Mouse (Mus musculus): ENCODE measurements around the gene Ssc5d.
A peak's percentile ranks its signal among the peaks of the same experiment; 100 is the strongest.
"Not testable (repeated sequence)": the region's sequence is repeated elsewhere in the genome, so short reads cannot be mapped to it uniquely, and the experiment has no call there.

The Ssc5d gene

DNA sequence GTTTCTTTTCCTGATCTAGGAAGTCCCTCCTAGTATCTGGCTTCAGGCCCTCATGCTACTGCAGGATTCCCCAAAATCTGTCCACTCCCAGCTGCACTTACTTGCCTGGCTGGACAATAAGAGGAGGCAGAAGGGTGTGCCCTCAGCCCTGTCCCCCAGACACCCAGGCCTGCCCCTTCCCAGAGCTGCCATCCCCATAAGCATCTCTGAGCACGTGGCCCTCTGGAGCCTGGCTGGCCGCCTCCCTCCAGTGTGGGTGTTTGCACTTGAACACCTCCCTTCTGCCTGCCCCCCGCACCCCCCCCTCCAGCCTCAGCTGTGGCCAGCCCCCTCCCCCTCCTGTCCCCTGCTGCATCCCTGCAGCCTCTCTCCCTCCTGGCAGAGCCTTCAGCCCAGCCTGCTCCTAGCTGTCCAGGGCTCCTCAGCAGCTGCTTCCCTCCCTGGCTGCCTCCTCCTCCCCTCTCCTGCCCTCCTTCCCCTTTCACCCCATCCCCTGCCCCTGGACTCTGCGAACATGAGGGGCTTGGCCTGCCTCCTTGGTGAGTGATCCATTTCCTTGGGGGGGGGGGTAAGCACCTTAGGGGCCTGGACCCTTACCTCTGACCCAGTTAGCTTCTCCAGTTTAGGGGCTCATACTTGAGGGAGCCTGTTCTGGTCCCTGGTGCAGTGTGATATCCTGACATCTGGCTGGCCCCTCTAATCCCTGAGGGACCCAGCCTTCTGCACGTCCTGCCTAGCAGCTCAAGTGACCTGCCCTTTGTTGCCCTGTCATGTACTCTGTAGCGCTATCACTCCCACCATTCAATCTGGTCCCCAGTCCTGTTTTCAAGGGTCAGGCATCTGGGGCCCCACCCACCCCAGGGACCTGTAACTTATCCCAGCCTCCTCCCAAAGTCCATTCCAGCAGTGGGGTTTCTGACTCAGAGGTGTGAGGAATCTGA lies at the start of gene Ssc5d:
Gene Ssc5d (plus strand): TSS at position 345 of the 941 bp plus-strand sequence.
- peak; percentile 82 for DNase-seq

DNA sequence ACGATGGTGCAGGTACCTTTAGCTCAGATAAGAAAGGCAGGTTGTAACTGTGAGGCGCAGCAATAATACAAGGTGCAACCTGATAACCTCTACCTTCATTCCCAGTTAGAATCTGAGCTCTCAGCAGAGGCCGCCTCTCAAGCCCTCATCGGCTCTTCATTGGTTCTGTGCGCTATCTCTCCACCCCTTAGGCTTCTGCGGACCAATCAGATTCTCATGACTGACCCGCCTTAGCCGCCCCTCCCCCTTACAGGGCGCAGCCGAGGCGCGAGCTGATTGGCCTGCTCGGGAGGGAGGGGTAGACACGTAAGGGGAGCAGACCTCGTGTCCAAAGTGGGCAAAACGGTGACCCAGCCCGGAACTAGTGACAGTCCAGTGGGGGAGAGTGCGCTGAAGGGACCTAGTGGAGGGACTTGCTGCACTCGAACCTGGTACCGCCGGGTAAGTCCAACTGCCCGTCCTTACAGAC lies 48.8 kb upstream of the Ssc5d start, which contains the start of gene Isoc2a:
Gene Isoc2a (plus strand): TSS at position 401 of the 469 bp plus-strand sequence.
- DNase-seq: peak; percentile 95

DNA sequence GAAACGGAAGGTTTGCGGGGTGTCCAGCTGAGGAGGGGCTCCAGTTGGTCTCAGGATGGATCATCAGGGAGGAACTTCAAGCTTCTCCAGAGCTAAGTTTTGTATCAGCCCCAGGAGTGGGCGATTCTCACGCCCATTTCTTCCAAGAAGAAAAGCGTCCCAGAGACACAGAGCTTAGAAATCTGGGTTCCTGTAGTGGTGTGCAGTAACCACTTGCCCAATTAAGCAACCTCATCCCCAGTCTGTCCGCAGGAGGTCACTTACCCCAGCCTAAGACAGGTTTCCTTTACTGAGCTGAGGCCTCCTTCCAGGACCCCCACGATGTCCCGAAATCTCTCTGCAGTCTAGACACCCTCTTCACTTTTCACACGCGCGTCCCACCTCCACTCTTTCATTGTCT lies 48.4 kb upstream of the Ssc5d start:
- no peak for DNase-seq

DNA sequence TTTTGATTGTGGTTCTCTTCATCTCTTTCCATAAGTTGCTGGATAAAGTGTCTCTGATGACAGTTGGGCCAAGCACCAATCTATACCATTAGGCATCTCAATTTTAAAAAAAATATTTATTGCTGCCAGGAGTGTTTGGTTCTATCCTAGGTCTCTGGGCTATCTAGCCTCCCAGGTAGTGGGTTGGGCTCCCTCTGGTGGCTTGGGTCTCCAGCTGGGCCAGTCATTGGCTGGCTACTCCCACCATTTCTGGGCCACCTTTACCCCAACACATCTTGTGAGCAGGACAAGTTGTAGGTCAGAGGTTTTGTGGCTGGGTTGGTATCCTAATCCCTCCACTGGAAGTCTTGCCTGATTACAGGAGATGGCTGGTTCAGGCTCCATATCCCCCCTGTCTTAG lies 47.4 kb upstream of the Ssc5d start:
- peak; percentile 30 for DNase-seq

DNA sequence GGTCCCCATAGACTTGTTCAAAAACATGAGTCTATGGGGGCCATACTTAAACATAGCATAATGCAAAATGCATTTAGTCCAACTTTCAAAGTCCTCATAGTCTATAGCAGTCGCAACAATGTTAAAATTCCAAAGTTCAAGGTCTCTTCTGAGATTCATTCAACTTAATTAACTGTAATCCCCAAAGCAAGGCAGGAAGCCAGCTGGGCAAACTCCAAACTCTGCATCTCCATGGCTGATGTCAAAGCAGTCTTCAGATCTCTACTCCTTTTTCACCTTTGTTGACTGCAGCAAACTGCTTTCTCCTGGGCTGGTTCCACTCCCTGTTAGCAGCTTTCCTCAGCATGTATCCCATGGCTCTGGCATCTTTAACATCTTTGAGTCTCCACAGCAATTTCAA lies 46.5 kb upstream of the Ssc5d start:
- DNase-seq: not testable (repeated sequence)

DNA sequence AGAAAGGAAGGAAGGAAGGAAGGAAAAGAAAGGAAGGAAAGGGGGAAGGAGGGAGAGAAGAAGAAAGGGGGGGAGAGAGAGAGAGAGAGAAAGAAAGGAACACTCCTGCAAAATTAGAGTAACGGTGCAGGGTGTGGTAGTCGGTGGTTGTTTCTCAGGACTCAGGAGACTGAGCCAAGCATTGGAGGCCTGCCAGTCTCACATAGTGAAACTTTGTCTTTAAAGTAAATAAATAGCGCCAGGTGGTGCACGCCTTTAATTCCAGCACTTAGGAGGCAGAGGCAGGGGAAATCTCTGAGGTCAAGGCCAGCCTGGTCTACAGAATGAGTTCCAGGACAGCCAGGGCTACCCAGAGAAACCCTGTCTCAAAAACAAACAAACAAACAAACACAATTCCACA lies 38.9 kb upstream of the Ssc5d start:
- no peak for DNase-seq

DNA sequence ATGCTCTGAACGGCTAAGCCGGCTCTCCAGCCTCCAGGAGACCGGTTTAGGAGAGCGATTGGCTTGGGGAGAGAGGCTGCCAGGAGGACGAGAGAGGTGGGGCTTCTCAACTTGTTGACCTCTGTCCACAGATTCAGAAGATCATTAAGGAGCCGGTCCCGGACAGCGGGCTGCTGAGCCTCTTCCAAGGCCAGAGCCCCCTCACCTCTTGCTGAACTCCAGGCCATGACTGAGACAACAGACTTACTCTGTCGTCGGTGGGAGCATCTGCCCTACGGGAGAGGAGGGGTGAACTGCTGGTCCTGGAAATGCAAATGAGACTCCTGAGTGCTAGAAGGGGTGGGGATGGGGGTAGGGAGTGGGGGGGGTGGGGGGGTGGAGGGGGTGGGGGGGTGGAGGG lies 30.4 kb upstream of the Ssc5d start:
- no peak for DNase-seq

DNA sequence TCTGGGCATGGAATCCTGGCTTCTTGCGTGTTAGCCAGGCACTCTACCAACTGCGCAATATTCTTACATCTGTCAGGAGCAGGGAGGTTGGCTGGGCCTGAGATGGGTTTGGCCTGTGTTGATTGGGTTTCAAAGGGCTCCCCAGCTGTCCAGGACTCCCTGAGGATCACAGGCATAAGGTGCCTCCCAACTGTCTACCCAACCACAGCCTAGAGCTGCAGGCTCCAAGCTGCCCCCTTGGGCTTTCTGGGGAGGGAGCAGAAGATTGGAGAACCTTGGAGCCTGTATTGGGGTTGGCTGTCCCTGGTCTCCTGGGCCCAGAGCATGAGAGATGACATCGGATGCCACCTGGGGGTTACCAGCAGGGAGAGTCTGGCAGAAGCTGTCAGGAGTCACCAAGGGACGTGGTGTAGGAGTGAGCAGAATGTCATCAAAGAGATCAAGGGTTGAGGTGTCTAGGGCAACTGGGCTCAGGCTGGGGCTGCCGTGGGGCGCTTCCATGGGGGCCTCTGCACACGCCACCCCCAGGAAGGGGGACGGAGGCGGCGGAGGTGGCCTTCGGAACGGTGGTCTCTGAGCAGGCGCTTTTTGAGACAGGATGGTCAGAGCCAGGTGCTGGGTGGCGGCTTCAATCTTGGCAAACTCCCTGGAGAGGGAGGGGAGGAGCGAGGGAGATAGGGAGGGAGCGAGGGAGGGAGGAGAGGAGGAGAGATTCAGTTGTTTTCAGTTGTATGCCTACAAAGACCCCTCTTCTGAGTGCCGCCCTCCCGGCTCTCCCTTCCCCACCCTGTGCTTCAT lies 26.5 kb upstream of the Ssc5d start:
- no peak for DNase-seq

DNA sequence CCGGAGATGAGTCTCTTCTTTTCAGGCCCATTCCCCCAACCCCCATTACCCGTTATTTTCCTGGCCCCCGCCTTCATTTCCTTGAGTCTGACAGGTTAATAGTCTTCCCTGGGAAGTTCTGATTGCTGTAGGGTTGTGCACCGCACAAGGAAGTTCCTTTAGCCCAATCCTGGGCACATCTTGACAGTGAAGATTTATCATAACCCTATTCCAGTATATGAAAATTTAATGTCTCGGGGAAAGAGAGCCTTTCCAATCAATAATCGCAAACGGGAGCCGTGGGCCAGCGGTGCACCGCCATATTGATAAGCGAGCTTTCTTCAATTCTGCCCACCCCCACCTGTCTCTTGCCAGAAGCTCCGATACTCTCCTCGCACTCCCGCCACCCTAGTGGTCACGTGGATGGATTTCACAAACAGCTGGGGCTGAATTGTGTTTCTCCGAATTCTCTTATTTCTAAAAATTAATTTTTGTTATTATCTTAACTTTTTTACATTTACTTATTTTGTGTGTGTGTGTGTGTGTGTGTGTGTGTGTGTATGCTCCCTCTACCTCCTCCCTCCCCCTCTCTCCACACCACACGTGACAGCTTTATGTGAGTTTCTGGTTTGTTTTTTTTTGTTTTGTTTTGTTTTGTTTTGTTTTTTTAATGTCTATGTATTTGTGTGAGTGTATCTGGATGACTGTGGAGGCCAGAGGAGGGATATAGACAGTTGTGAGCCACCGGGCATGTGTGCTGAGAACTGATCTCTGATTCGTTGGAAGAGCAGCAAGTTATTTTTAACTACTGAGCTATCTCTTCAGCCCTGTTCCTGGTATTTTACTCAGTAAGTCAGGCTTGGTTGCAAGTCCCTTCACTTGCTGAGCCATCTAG lies 25.7 kb upstream of the Ssc5d start:
- DNase-seq: peak; percentile 42

DNA sequence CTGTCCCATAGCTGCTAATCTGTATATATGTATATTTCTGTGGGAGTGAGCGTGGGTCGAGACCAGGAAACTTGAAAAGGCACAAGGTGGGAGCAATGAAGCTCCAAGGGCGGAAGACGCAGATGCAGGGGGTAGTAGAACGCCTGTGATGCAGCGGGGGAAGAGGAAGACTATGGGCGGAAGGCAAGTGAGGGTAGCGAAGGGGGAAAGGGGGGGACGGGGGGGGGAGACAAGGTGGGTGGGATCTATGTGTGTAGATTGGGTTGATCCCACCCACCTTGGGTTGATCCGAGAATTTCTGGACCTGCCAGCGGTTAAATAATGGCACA lies 25.1 kb upstream of the Ssc5d start:
- no peak for DNase-seq

DNA sequence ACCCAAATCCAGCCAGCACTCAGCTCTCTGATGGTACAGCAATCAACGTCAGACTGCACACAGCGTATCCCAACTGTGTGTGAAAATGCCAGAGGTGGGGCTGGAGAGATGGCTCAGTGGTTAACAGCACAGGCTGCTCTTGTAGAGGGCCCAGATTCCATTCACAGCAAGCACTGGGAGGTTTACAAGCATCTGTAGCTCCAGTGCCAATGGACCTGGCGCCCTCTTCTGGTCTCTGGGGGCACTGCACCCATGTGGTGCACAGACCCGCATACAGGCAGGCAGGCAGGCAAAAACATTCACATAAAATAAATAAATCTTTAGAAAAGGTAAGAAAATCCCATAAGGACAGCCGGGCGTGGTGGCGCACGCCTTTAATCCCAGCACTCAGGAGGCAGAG lies 24.4 kb upstream of the Ssc5d start:
- DNase-seq: peak; percentile 36

DNA sequence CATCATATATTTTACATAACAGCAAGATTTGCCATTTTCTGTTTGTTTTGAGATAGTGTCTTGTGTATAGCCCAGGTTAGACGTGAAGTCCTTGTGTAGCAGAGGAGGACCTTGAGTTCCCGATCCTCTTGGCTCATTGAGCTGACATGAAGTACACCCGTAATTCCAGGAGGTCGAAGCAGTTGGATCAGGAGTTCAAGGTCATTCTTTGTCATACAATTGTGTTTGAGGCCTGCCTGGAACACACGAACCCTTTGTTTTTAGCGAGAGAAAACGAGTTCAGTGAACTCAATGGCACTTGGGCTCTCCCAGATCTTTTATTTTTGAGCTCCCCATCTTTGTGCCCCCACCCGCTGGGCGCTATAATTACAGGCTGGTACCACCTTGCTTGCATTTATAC lies 23.2 kb upstream of the Ssc5d start:
- DNase-seq: no peak

DNA sequence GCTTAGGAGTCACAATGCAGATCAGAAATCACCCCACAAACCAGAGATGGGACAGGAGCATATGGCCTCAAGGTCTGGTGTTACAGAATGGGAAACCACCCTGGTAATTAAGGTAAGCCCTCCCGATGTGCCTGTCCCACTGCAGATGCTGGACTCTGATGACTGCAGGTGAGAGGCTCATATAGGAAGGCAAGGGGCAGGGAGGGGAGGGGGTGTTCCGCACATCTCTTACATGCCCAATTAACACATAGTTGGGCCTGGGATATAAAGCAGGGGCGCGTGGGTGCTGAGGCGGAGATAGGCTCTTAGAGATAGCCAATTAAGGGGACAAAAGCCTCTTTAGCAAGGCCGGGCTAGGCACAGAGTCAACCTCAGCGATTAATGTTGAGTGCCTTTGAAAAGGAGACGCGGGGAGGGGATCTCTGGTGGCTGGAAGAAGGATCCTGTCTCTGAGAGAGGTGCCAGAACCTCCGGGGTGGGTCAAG lies 19.1 kb upstream of the Ssc5d start, which contains the start of gene Gm36210:
Gene Gm36210 (minus strand): TSS at position 51 of the 485 bp plus-strand sequence.
- DNase-seq: no peak

DNA sequence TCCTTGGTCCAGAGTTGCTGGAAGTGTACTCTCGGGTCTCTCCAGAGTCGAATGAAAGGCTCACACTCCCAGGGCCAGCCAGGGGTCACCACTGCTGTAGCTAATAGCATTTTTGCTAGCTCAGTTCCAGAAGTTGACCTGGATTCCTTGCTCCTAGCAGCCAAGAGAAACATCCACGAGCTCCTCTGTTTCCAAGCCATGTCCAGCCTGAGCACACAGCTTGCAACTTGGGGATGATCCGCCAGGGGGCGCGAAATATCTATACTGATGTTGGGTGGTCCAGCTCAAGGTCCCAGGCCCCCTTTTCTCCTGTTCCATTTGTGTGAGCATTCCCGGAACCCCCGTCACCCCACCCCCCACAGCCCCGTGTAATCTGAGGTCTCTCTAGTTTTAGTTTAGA lies 14.0 kb upstream of the Ssc5d start:
- peak; percentile 80 for DNase-seq

DNA sequence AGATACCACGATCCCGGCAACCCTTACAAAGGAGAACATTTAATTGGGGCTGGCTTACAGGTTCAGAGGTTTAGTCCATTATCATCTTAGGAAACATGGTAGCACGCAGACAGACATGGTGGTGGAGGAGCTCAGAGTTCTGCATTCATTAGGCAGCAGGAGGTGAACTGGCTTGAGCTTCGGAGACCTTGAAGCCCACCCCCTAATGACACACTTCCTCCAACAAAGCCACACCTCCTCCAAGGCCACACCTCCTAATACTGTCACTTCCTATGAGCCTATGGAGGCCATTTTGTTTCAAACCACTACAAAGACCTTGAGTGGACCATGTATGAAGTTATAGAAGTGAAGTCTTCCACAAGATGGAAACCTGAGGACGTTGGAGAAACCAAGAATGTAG lies 13.3 kb upstream of the Ssc5d start:
- no peak for DNase-seq

DNA sequence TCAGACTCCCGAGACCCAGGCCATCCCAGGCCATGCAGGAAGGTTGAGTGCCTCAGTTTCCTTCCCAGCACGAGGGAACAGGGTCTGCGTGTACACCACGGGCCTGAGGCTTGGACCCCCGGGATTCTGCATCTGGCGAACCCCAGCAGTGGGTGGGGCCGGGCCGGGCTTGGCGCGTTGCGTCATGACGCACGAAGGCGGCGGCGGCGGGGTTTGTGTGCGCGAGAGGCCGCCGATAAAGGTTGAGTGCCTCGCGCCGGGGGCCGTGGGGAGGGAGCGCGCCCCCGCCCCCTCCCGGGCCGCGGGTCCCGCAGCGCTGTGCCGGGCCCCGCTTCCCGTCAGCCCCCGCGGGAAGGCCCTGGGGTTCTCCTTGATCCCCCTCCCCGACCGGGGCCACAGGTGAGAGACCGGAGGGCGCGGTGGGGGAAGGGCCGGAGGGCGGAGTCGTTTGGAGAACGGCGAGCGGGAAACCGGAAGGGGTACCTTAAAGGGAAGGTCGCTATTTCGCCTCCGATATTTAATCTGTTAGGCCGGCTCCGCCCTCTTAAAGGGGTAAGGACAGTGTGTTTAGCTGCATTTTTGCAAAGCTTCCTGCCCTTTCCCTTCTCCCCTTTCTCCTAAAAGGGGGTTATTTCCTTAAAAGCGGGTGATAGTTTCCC lies 10.4 kb upstream of the Ssc5d start, which contains the start of gene Zfp628:
Gene Zfp628 (plus strand): TSS at position 211 of the 659 bp plus-strand sequence.
- peak; percentile 97 for DNase-seq

DNA sequence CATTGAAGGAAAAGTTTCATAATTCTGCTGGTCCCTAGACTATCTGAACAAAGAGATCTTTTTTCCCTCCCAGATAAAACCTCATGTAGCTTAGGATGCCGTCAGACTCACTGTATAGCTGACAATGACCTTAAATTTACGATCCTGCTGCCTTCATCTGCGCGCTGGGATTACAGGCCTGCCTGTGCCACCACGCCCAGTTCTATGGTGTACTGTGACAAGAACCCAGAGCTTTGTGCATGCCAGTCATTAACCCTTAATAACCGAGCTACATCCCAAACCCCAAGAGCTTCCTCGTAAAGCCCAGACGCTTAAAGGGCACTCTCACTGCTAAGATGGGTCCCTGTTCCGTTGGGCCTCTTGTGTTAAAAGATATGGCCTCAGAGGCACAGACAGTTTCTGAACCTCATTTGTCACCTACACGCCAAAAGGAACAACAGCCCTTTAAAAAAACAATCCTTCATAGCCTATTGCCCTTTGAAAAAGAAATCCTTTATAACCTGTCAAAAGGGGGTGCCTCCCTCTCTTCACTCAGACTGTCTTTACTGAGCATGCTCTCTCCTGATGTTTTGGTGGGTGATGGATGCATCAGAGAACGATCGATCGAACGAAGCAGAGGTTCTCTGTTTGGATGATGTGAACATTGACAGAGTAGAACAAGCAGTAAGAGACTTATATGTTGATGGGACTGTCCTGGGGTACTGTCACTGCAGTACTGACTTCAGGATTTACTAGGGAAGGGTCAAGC lies 9.7 kb upstream of the Ssc5d start:
- peak; percentile 48 for DNase-seq

DNA sequence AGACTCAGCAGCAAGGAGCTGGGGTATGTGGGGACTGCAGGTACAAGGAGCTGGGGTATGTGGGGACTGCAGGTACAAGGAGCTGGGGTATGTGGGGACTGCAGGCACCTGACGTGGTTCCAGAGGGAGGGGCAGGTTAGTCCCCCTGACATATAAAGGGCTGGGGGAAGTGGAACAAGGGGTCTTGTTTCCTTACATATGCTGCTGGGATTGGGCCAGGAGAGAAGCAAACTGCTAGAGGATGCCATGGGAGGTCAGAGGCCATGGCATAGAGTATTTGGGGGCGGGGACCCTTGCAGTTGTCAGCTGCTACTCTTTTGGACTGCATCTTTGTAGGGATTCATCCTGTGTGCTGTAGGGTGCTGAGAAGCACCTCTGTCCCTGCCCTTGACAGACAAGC lies 8.1 kb upstream of the Ssc5d start:
- no peak for DNase-seq

DNA sequence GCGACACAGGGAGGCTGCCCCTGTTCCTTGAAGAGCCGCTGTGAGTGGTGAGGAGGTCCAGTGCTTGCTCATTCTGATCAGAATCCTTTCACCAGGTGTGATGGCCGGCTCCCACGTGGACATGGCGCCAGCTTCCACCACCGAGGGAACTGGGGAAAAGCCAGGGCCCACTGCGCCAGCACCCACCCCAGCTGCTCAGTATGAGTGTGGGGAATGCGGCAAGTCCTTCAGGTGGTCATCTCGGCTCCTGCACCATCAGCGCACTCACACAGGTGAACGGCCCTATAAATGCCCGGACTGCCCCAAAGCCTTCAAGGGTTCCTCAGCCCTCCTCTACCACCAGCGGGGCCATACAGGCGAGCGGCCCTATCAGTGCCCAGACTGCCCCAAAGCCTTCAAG lies 6.9 kb upstream of the Ssc5d start:
- no peak for DNase-seq

DNA sequence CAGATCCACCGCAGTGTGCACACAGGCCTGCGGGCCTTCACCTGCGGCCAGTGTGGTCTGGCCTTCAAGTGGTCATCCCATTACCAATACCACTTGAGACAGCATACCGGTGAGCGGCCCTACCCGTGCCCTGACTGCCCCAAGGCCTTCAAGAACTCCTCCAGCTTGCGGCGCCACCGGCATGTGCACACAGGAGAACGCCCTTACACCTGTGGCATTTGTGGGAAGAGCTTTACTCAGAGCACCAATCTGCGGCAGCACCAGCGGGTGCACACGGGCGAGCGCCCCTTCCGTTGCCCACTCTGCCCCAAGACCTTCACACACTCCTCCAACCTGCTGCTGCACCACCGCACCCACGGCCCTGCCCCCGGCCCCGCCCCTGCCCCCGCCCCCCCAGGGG lies 6.5 kb upstream of the Ssc5d start:
- DNase-seq: no peak

DNA sequence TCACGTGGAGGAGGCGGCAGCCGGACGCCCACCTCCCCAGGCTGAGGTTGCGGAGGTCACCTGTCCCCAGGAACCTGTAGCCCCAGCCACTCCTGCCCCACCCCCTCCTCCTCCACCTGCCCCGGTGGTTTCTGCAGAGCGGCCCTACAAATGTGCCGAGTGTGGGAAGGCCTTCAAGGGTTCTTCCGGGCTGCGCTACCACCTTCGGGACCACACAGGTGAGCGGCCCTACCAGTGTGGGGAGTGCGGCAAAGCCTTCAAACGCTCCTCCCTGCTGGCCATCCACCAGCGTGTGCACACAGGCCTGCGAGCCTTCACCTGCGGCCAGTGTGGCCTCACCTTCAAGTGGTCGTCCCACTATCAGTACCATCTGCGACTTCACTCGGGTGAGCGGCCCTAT lies 5.6 kb upstream of the Ssc5d start:
- no peak for DNase-seq
